Mouse (Mus musculus) left cerebral cortex, postnatal 25 days (tissue): ENCODE measurements around the gene Arhgef17. TPM values are rescaled to one million over a fixed set of nuclear protein-coding genes. Genes with fewer than 3 reads are reported as not detected.

ENCODE experiments used
- DNase-seq, 2 experiments: peaks; one replicate each; pipeline ENCODE4 v3.0.0; 2022; ENCODE audit warnings: low spot score in 2 of 2, mixed read lengths in 1 of 2
- intact Hi-C: fragments of 180-260 bp; cut with DNase I; formaldehyde crosslinking; loops from one replicate; pipeline ENCODE4 v1.15.1; 2025
- microRNA-seq, 2 experiments: library from miRNA; unstranded; fragments of <30 nt; microRNA quantifications; one replicate each; pipeline ENCODE4 v1.2.0; 2022
- total RNA-seq, 2 experiments: library from RNA; stranded (reverse); gene quantifications; 2 replicates each; pipeline ENCODE4 v1.2.3; 2021

The Arhgef17 gene
- total RNA-seq, 2 experiments from 2014 or later = 109 to 120 TPM

GRCm38 (mm10) chr7:100835168-100835567, 96.7 kb downstream of the Arhgef17 start:
- intact Hi-C loops = no loop called here
- no peak for DNase-seq

GRCm38 (mm10) chr7:100833859-100834258, 98.0 kb downstream of the Arhgef17 start:
- intact Hi-C loops = no loop called here
- no peak for DNase-seq

- intact Hi-C loops = no loop called here
- peak in 1 of 2 experiments; percentile 59 for DNase-seq
These were observed 103.4 kb downstream of the Arhgef17 start for GRCm38 (mm10) chr7:100828549-100828948.

- intact Hi-C loops = no loop called here
- DNase-seq = no peak
These were observed 107.2 kb downstream of the Arhgef17 start for GRCm38 (mm10) chr7:100824661-100825060.

Small RNA genes lying within 50 kb of the gene (microRNA-seq; reads per million reads assigned to microRNA genes)
- gene Mir3102 = 584 to 1,001 reads per million in 2 experiments

Other genes starting within 250 kb of the Arhgef17 start
- 100 to 1,000 TPM; 229 to 230 TPM for gene Fam168a, start 225.5 kb downstream of the Arhgef17 start, total RNA-seq
- gene Relt, start 68.7 kb downstream of the Arhgef17 start, total RNA-seq = 10 to 100 TPM; 13.8 to 16.6 TPM
- gene P2ry6, start 42.5 kb upstream of the Arhgef17 start, total RNA-seq = 1 to 10 TPM; 2.5 to 4.1 TPM
- under 1 TPM; 0.71 to 0.85 TPM for gene P2ry2, start 80.8 kb upstream of the Arhgef17 start, total RNA-seq
- gene Fchsd2, start 160.8 kb upstream of the Arhgef17 start, total RNA-seq = 10 to 100 TPM; 38.8 to 43.9 TPM